9 mouse cellular contexts compared by ENCODE assay signal in the genomic region with DNA sequence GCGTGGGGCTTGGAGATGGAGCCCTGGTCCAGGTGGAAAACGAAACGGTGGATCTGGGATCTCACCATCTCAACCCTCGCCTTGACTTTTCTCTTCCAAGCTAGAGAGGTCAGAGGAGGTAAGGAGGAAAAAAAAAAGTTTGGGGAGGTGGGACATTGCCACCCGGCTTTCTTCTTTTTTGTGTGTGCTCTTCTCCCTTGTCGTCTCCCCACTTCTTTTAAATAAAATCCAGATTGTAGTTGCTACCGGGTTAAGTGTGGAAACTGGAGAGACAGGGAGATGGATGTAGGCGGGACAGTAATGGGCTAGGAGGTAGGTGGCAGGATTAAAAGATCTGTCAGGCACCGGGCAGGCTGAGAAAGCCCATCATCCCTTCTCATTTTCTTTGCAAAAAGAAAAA. TPM values are rescaled to one million over a fixed set of nuclear protein-coding genes. Genes with fewer than 3 reads are reported as not detected.
DNase-seq lines count a peak whose midpoint lies in the region; ATAC-seq and TF ChIP-seq lines count a peak whose summit lies in the region.
"Had no signal": no experiment of that assay in that cellular context is flagged by ENCODE, and none has a peak within 500 bp of the region (broad histone marks: within the 10 kb centered on the region; RNA-seq: fewer than 3 reads in every experiment).

No protein-coding gene starts in this region.

- H3K27ac ChIP-seq in heart, embryonic 14.5 days (replicated peaks in 1 of 2; ENCODE audit: control insufficient read depth in 1 of 2, insufficient read depth in 1 of 2, low read depth in 2 of 2, low read length in 2 of 2), result no peak overlapping the region
- no peak overlapping the region for H3K27ac ChIP-seq in cortical plate, adult 2 months (ENCODE audit: insufficient read depth, low read length)
- H3K27ac ChIP-seq in hindbrain, embryonic 12.5 days, result peak overlapping the region; percentile 30; the same call in 1 of the 2 replicates
- H3K27ac ChIP-seq in midbrain, embryonic 12.5 days (replicated peaks), result no peak overlapping the region

- H3K27me3 ChIP-seq in heart, embryonic 14.5 days (ENCODE audit: control insufficient read depth, insufficient read depth, low read length), result no peaks in the 10 kb centered on the region
- no peaks in the 10 kb centered on the region for H3K27me3 ChIP-seq in hindbrain, embryonic 12.5 days
- no peaks in the 10 kb centered on the region for H3K27me3 ChIP-seq in midbrain, embryonic 12.5 days

- peak overlapping the region; percentile 64 to 68 for H3K4me3 ChIP-seq in heart, embryonic 14.5 days (ENCODE audit: control insufficient read depth in 1 of 2, insufficient read depth in 1 of 2, low read depth in 1 of 2, low read length in 2 of 2)
- H3K4me3 ChIP-seq in cortical plate, adult 2 months (ENCODE audit: insufficient read depth, low read length), result peak overlapping the region; percentile 35
- peak overlapping the region; percentile 56 for H3K4me3 ChIP-seq in hindbrain, embryonic 12.5 days
- peak overlapping the region; percentile 60 for H3K4me3 ChIP-seq in midbrain, embryonic 12.5 days

- no peak for TF ChIP-seq POLR2A in cortical plate, adult 2 months (IDR thresholded peaks at IDR 0.05; ENCODE audit: extremely low read depth, insufficient read depth, low read length)

- no peak for DNase-seq in heart, postnatal 36 days
- DNase-seq in urinary bladder, postnatal 4 days (ENCODE audit: low spot score in 2 of 2), result no peak
- no peak for DNase-seq in spleen, postnatal 10 days (ENCODE audit: low spot score in 2 of 2)

- WGBS in heart, embryonic 14.5 days, result under 1% methylated on average over 9 of the region's 9 CpGs
- 1% methylated on average over 9 of the region's 9 CpGs for WGBS in hindbrain, embryonic 12.5 days
- WGBS in midbrain, embryonic 12.5 days, result under 1% methylated on average over 9 of the region's 9 CpGs

- ATAC-seq in heart, embryonic 14.5 days (ENCODE audit: insufficient number of reproducible peaks, insufficient read depth, low FRiP score, low read depth), result no peak
- no peak for ATAC-seq in hindbrain, embryonic 12.5 days (ENCODE audit: low FRiP score)
- ATAC-seq in midbrain, embryonic 12.5 days (ENCODE audit: low FRiP score, low read depth), result no peak
- no peak for ATAC-seq in monocyte, adult 5-6 weeks (replicated peaks; ENCODE audit: insufficient number of reproducible peaks, low FRiP score, low TSS enrichment, poor library complexity, severe bottlenecking)

- intact Hi-C loops in heart, postnatal 36 days (cut with DNase I), result loop anchor here (5.0 kb wide), 1 partner anchor 379 kb away; no protein-coding TSS in a partner anchor

- no peak for TF ChIP-seq CTCF in cortical plate, adult 2 months (IDR thresholded peaks at IDR 0.05; ENCODE audit: extremely low read depth, insufficient read depth, low read length)

- H3K9me3 ChIP-seq in heart, embryonic 14.5 days (ENCODE audit: control insufficient read depth, low read length), result no peaks in the 10 kb centered on the region
- H3K9me3 ChIP-seq in hindbrain, embryonic 12.5 days (replicated peaks), result no peaks in the 10 kb centered on the region
- no peaks in the 10 kb centered on the region for H3K9me3 ChIP-seq in midbrain, embryonic 12.5 days

- peaks cover 0 to 3% of the 10 kb centered on the region in 2 experiments; a peak in 1 of 4 replicates for H3K4me1 ChIP-seq in heart, embryonic 14.5 days (ENCODE audit: control insufficient read depth in 2 of 2, insufficient read depth in 2 of 2, low read length in 2 of 2)
- peaks cover 2% of the 10 kb centered on the region; the same call in 1 of the 2 replicates for H3K4me1 ChIP-seq in cortical plate, adult 2 months (ENCODE audit: control insufficient read depth, insufficient read depth, low read length)
- no peaks in the 10 kb centered on the region for H3K4me1 ChIP-seq in hindbrain, embryonic 12.5 days
- H3K4me1 ChIP-seq in midbrain, embryonic 12.5 days, result peaks cover 11% of the 10 kb centered on the region

- H3K4me2 ChIP-seq in heart, embryonic 14.5 days (ENCODE audit: low read length), result peak overlapping the region; percentile 92
- H3K4me2 ChIP-seq in hindbrain, embryonic 12.5 days (replicated peaks), result peak overlapping the region; percentile 94
- H3K4me2 ChIP-seq in midbrain, embryonic 12.5 days (replicated peaks), result peak overlapping the region; percentile 98

- peak overlapping the region; percentile 69 for H3K9ac ChIP-seq in heart, embryonic 14.5 days (ENCODE audit: low read length)
- peak overlapping the region; percentile 62 for H3K9ac ChIP-seq in hindbrain, embryonic 12.5 days
- peak overlapping the region; percentile 60 for H3K9ac ChIP-seq in midbrain, embryonic 12.5 days (replicated peaks)

- H3K36me3 ChIP-seq in heart, embryonic 14.5 days (ENCODE audit: control insufficient read depth, insufficient read depth, low read length), result no peaks in the 10 kb centered on the region
- no peaks in the 10 kb centered on the region for H3K36me3 ChIP-seq in hindbrain, embryonic 12.5 days
- no peaks in the 10 kb centered on the region for H3K36me3 ChIP-seq in midbrain, embryonic 12.5 days
- H3K36me3 ChIP-seq: G1E had no signal

RNA-seq across cellular contexts. Expression of a gene that starts 0.5 kb away (rescaled TPM):
- polyA plus RNA-seq in heart, embryonic 14.5 days (2014; fragmentation: Nextera tagmentation; extraction: Ambion mirVana), result 4.1 and 4.3 TPM in 2 replicates
- under 1 TPM; 0.19 to 0.24 TPM for total RNA-seq in heart, postnatal 36 days (2021)
- 10.1 and 11.4 TPM in 2 replicates for polyA plus RNA-seq in cortical plate, adult 2 months (2012; rRNA removed)
- polyA plus RNA-seq in hindbrain, embryonic 12.5 days (2016; fragmentation: Nextera tagmentation; extraction: Ambion mirVana), result 52.6 and 78.5 TPM in 2 replicates
- 29.2 and 36.9 TPM in 2 replicates for polyA plus RNA-seq in midbrain, embryonic 12.5 days (2016; fragmentation: Nextera tagmentation; extraction: Ambion mirVana)
- total RNA-seq in monocyte, adult 5-6 weeks (2017), result not detected in 3 replicates
- polyA plus RNA-seq: G1E had no signal
